Mouse (Mus musculus): ENCODE measurements around the gene Usp54. TPM values are rescaled to one million over a fixed set of nuclear protein-coding genes. Genes with fewer than 3 reads are reported as not detected.
A peak's percentile ranks its signal among the peaks of the same experiment; 100 is the strongest.
"Not testable (repeated sequence)": the region's sequence is repeated elsewhere in the genome, so short reads cannot be mapped to it uniquely, and the experiment has no call there.

Usp54 gene
- polyA plus RNA-seq, 1 experiment from 2014 or later: 7.7 TPM

DNA sequence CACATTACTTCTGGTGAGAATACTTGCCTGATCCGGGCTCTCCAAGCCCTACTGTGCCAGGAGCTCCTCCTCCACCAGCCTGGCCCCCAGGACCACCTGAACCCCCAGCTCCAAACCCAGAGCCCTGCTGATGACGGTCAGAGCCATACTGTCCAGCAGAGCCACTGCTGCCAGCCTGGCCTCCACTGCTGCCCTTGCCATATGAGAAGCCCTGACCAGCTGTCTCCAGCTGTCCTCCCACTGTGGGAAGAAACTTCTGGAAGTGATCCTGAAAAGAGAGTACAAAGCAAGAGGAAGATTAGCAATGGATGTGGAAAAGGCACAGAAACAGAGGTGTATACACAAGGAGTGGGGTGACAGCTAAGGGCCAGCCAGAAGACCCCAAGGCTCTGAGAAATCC, 10.1 kb upstream of the Usp54 start:
- no peak for DNase-seq (ENCODE audit: low spot score)
- Histone ChIP-seq H3K4me3 (ENCODE audit: low read depth, low read length) (no peak overlapping the region), H3K27ac (replicated peaks; ENCODE audit: low read depth, low read length) (no peak overlapping the region), H3K4me1 (ENCODE audit: control insufficient read depth, insufficient read depth, low read length) (no peaks in the 10 kb centered on the region), H3K4me2 (ENCODE audit: low read depth, low read length) (no peak overlapping the region), H3K9ac (ENCODE audit: low read depth, low read length) (no peak overlapping the region), H3K27me3 (replicated peaks; ENCODE audit: control insufficient read depth, insufficient read depth, low read length) (no peaks in the 10 kb centered on the region), H3K9me3 (ENCODE audit: control insufficient read depth, low read length) (no peaks in the 10 kb centered on the region), H3K36me3 (ENCODE audit: control insufficient read depth, insufficient read depth, low read length) (no peaks in the 10 kb centered on the region)
- ATAC-seq (ENCODE audit: low read depth): no peak
- WGBS: 69% methylated on average over 2 of the region's 2 CpGs

GRCm38 (mm10) chr14:20646381-20646780, 5.5 kb upstream of the Usp54 start:
- Histone ChIP-seq H3K4me2 (ENCODE audit: low read depth, low read length) (no peak overlapping the region), H3K4me3 (ENCODE audit: low read depth, low read length) (no peak overlapping the region), H3K36me3 (ENCODE audit: control insufficient read depth, insufficient read depth, low read length) (no peaks in the 10 kb centered on the region), H3K9ac (ENCODE audit: low read depth, low read length) (no peak overlapping the region), H3K9me3 (ENCODE audit: control insufficient read depth, low read length) (no peaks in the 10 kb centered on the region), H3K27ac (replicated peaks; ENCODE audit: low read depth, low read length) (no peak overlapping the region), H3K4me1 (ENCODE audit: control insufficient read depth, insufficient read depth, low read length) (peaks cover 6% of the 10 kb centered on the region), H3K27me3 (replicated peaks; ENCODE audit: control insufficient read depth, insufficient read depth, low read length) (no peaks in the 10 kb centered on the region)
- no peak for DNase-seq (ENCODE audit: low spot score)
- no peak for ATAC-seq (ENCODE audit: low read depth)

GRCm38 (mm10) chr14:20645547-20645946, 4.7 kb upstream of the Usp54 start:
- DNase-seq (ENCODE audit: low spot score) (no peak), ATAC-seq (ENCODE audit: low read depth) (no peak)
- Histone ChIP-seq H3K9ac (ENCODE audit: low read depth, low read length) (no peak overlapping the region), H3K27ac (replicated peaks; ENCODE audit: low read depth, low read length) (no peak overlapping the region), H3K4me1 (ENCODE audit: control insufficient read depth, insufficient read depth, low read length) (peaks cover 6% of the 10 kb centered on the region), H3K4me2 (ENCODE audit: low read depth, low read length) (no peak overlapping the region), H3K36me3 (ENCODE audit: control insufficient read depth, insufficient read depth, low read length) (no peaks in the 10 kb centered on the region), H3K27me3 (replicated peaks; ENCODE audit: control insufficient read depth, insufficient read depth, low read length) (no peaks in the 10 kb centered on the region), H3K9me3 (ENCODE audit: control insufficient read depth, low read length) (no peaks in the 10 kb centered on the region), H3K4me3 (ENCODE audit: low read depth, low read length) (no peak overlapping the region)
- 42% methylated on average over 3 of the region's 3 CpGs for WGBS

GRCm38 (mm10) chr14:20641438-20641875, 594 bp upstream of the Usp54 start:
- no peaks in the 10 kb centered on the region; the same call in 1 of the 2 replicates for H3K27me3 ChIP-seq (replicated peaks; ENCODE audit: control insufficient read depth, insufficient read depth, low read length)
- H3K4me2 ChIP-seq (ENCODE audit: low read depth, low read length): peak overlapping the region; percentile 91
- peak overlapping the region; percentile 84 for H3K4me3 ChIP-seq (ENCODE audit: low read depth, low read length)
- H3K27ac ChIP-seq (replicated peaks; ENCODE audit: low read depth, low read length): peak overlapping the region; percentile 96
- ATAC-seq (ENCODE audit: low read depth) (no peak), DNase-seq (ENCODE audit: low spot score) (no peak)
- peaks cover 6% of the 10 kb centered on the region for H3K4me1 ChIP-seq (ENCODE audit: control insufficient read depth, insufficient read depth, low read length)
- 15% methylated on average over 10 of the region's 10 CpGs for WGBS
- no peaks in the 10 kb centered on the region for H3K9me3 ChIP-seq (ENCODE audit: control insufficient read depth, low read length)
- no peaks in the 10 kb centered on the region for H3K36me3 ChIP-seq (ENCODE audit: control insufficient read depth, insufficient read depth, low read length)
- peak overlapping the region; percentile 96 for H3K9ac ChIP-seq (ENCODE audit: low read depth, low read length)

DNA sequence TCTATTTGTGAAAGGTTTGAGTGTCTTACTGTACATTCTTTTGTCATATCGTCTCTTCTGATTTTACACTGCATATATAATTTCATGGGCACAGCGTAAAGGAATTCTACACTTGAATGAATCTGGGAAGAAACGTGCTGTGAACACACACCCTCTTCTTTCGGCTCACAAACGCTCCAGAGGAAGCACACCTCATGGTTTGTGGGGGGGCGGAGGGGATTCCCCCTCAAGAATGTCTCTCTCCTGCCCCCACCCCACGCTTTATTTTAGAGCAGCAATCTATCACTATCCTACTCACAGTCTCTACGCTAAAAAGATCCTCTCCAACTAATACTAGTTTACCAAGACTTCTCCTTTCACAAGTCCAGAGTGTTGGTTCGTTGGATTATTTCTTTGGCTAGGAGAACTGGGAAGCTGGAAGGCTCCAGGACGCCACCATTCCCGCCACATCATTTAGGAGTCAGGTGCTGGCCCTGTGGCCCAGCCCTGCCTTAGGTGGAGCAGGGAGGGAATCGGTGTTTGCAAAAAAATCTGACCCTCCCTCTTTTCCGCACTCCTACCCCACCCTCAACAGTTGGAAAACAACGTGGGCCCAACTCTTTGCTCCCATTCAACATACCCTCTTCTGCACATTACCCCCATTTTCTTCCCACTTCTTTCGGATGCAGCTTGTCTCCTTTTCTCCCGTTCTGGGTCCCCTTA, 794 bp downstream of the Usp54 start:
- ATAC-seq (ENCODE audit: low read depth) (peak; percentile 48), DNase-seq (ENCODE audit: low spot score) (peak; percentile 44)
- Histone ChIP-seq H3K27ac (replicated peaks; ENCODE audit: low read depth, low read length) (peak overlapping the region; percentile 96), H3K27me3 (replicated peaks; ENCODE audit: control insufficient read depth, insufficient read depth, low read length) (no peaks in the 10 kb centered on the region; the same call in 1 of the 2 replicates), H3K9me3 (ENCODE audit: control insufficient read depth, low read length) (no peaks in the 10 kb centered on the region), H3K4me1 (ENCODE audit: control insufficient read depth, insufficient read depth, low read length) (peaks cover 6% of the 10 kb centered on the region), H3K36me3 (ENCODE audit: control insufficient read depth, insufficient read depth, low read length) (no peaks in the 10 kb centered on the region), H3K4me3 (ENCODE audit: low read depth, low read length) (peak overlapping the region; percentile 84), H3K4me2 (ENCODE audit: low read depth, low read length) (peak overlapping the region; percentile 91), H3K9ac (ENCODE audit: low read depth, low read length) (peak overlapping the region; percentile 96)
- WGBS: 2% methylated on average over 16 of the region's 16 CpGs

- no peak overlapping the region for H3K4me3 ChIP-seq (ENCODE audit: low read depth, low read length)
- H3K4me2 ChIP-seq (ENCODE audit: low read depth, low read length): no peak overlapping the region
- H3K27me3 ChIP-seq (replicated peaks; ENCODE audit: control insufficient read depth, insufficient read depth, low read length): no peaks in the 10 kb centered on the region; the same call in 1 of the 2 replicates
- no peaks in the 10 kb centered on the region for H3K9me3 ChIP-seq (ENCODE audit: control insufficient read depth, low read length)
- WGBS: 91% methylated on average over 6 of the region's 6 CpGs
- H3K9ac ChIP-seq (ENCODE audit: low read depth, low read length): no peak overlapping the region
- no peaks in the 10 kb centered on the region for H3K36me3 ChIP-seq (ENCODE audit: control insufficient read depth, insufficient read depth, low read length)
- ATAC-seq (ENCODE audit: low read depth): no peak
- H3K27ac ChIP-seq (replicated peaks; ENCODE audit: low read depth, low read length): no peak overlapping the region
- peaks cover 6% of the 10 kb centered on the region for H3K4me1 ChIP-seq (ENCODE audit: control insufficient read depth, insufficient read depth, low read length)
- no peak for DNase-seq (ENCODE audit: low spot score)
These were observed 2.2 kb downstream of the Usp54 start for GRCm38 (mm10) chr14:20638702-20639101.

- Histone ChIP-seq H3K9me3 (ENCODE audit: control insufficient read depth, low read length) (no peaks in the 10 kb centered on the region), H3K4me3 (ENCODE audit: low read depth, low read length) (no peak overlapping the region), H3K9ac (ENCODE audit: low read depth, low read length) (no peak overlapping the region), H3K27ac (replicated peaks; ENCODE audit: low read depth, low read length) (no peak overlapping the region), H3K36me3 (ENCODE audit: control insufficient read depth, insufficient read depth, low read length) (no peaks in the 10 kb centered on the region), H3K4me1 (ENCODE audit: control insufficient read depth, insufficient read depth, low read length) (peaks cover 6% of the 10 kb centered on the region), H3K27me3 (replicated peaks; ENCODE audit: control insufficient read depth, insufficient read depth, low read length) (no peaks in the 10 kb centered on the region; the same call in 1 of the 2 replicates), H3K4me2 (ENCODE audit: low read depth, low read length) (no peak overlapping the region)
- no peak for ATAC-seq (ENCODE audit: low read depth)
- WGBS: 82% methylated on average over 2 of the region's 2 CpGs
- no peak for DNase-seq (ENCODE audit: low spot score)
These were observed 2.9 kb downstream of the Usp54 start for GRCm38 (mm10) chr14:20637818-20638574.

DNA sequence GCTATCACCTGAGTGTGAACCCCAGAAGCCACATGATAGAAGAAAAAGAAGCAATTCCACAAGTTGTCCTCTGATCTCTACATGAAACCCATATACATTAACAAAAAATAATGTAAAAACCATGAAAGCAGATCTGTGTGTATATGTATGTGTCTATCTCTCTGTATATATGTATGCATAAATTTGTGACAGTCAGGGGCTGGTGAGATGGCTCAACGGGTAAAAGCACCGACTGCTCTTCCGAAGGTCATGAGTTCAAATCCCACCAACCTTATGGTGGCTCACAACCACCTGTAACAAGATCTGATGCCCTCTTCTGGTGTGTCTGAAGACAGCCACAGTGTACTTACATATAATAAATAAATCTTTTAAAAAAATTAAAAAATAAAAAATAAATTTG, 3.9 kb downstream of the Usp54 start:
- H3K4me1 ChIP-seq (ENCODE audit: control insufficient read depth, insufficient read depth, low read length); H3K4me2 ChIP-seq (ENCODE audit: low read depth, low read length); H3K9me3 ChIP-seq (ENCODE audit: control insufficient read depth, low read length); H3K36me3 ChIP-seq (ENCODE audit: control insufficient read depth, insufficient read depth, low read length); H3K9ac ChIP-seq (ENCODE audit: low read depth, low read length); H3K4me3 ChIP-seq (ENCODE audit: low read depth, low read length); H3K27ac ChIP-seq (replicated peaks; ENCODE audit: low read depth, low read length); DNase-seq (ENCODE audit: low spot score); ATAC-seq (ENCODE audit: low read depth); H3K27me3 ChIP-seq (replicated peaks; ENCODE audit: control insufficient read depth, insufficient read depth, low read length): not testable (repeated sequence)
- 90% methylated on average over 3 of the region's 3 CpGs for WGBS

All from embryonic facial prominence, embryonic 14.5 days (tissue).